Mouse (Mus musculus): ENCODE data around the gene Ap3b2.

DNA sequence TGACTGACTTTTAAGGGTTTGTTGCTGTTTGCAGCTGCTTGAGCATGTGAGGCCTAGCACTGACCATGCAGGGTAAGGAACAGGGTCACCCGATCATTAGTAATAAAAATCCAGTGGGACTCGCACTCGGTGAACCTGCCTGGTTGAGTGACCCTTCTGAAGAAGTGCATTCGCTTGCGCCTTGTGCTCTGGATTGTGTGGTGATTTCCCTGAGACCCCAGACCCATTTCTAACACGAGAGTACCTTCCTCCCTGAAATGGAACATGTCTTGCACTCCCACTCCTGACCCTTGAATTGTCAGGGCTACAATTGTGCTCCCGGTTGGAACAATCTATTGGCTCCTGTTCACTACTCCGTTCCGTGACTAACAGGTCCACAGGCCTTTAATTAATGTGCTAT, 1.1 kb downstream of the Ap3b2 start:
- TF ChIP-seq EP300 (IDR thresholded peaks at IDR 0.05; ENCODE audit: insufficient read depth, low read depth, low read length) (no peak), CTCF (IDR thresholded peaks at IDR 0.05) (no peak), POLR2A (IDR thresholded peaks at IDR 0.05; ENCODE audit: insufficient read depth, low read depth, low read length) (no peak)

Data from heart, adult 2 months (tissue).